Mouse (Mus musculus) spleen, adult 2 months (tissue): ENCODE results near the gene 1700001L19Rik.

ENCODE experiments used
- CTCF ChIP-seq: fragments of 200-500 bp; IDR thresholded peaks from 2 replicates; pipeline ENCODE4 v1.5.1; 2011; ENCODE audit warnings: mild to moderate bottlenecking, inconsistent platforms; ENCODE audit not compliant: insufficient read depth, insufficient read length, insufficient replicate concordance; ENCODE audit errors: extremely low read depth
- POLR2A ChIP-seq: fragments of 200-500 bp; IDR thresholded peaks from 2 replicates; pipeline ENCODE4 v1.6.1; 2011; ENCODE audit warnings: low read depth, low read length, inconsistent platforms

GRCm38 (mm10) chr13:68601184-68601583, 4.0 kb downstream of the 1700001L19Rik start:
- no peak for TF ChIP-seq POLR2A
- TF ChIP-seq CTCF = no peak
